Mouse (Mus musculus): ENCODE measurements around the gene Fgfr2. TPM values are rescaled to one million over a fixed set of nuclear protein-coding genes. Genes with fewer than 3 reads are reported as not detected.
"Not testable (repeated sequence)": the region's sequence is repeated elsewhere in the genome, so short reads cannot be mapped to it uniquely, and the experiment has no call there.

The Fgfr2 gene
- total RNA-seq, 2 experiments from 2014 or later, result 0.26 to 0.51 TPM

DNA sequence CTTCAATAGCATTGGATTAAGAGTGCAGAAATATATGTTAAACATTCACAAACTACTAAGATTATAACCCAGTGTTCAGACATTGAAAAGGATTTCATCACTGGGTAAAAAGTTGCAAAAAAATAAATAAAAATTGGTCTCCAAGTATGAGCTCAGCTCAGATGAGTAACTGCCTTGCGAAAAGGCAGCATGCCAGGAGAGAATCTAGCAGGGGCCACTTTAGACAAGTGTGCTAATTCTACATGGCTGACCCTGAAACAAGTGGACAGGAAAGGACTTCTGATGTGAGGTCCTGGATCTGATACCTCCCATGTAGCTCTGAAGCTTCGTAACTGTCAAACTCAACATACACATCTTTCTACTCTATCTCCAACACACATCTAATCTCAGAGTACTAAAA is 2691.0 kb downstream of the Fgfr2 start:
- ATAC-seq (ENCODE audit: poor library complexity, severe bottlenecking), result no peak

DNA sequence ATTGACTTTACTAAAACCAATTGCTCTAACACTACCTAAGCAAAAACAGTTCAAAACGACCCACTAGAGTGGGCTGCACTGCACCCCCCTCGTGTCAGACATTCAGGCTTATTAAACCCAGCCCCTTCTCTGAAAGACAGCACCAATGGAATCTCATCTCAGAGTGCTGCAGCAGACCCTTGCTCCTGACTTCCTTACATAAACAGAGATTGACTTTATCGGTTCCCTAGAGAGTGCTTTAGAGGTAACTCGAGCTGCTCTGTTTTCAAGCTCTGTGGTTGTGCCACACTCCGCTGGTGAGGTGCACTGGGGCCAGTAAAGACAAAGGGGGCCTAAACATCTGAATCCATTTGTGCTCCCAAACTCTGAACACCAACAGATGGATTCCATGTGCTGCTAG is 2696.6 kb downstream of the Fgfr2 start:
- no peak for ATAC-seq (ENCODE audit: poor library complexity, severe bottlenecking)

DNA sequence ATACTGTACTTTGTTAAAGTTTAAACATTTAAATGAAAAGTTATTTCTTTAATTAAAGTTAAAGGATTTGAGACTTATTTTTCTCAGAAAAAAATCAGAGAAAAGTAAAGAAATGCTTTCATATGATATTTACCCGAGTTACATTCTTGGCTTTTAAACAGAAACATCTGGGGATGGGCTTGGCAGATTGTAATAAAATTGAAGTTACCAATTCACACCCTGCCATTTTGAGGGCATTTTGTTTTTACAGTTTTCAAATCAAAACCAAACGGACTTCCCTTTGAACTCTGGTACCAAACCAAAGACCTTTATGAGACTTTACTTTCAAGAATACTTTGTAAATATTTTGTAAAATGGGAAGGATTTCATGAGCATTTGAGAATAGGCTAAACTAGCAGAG is 2697.2 kb downstream of the Fgfr2 start:
- ATAC-seq (ENCODE audit: poor library complexity, severe bottlenecking), result no peak

DNA sequence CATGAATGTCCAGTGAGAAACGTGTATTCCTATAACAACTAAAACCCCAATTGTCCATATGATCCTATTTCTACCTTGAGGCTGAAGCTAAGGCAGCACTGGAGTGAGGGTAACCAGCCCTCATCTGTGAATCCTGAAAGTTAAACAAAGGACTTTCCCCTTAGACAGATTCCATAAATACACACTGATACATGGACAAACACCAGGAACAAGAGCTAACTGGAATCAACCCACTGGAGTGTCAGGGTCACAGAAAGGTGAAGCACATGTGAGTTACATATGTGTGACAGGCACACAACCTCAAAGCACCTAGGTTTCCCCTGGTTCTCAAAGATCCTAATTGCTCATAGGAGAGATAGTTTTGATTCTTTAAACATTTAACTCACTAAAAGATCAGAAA is 2703.2 kb downstream of the Fgfr2 start:
- no peak for ATAC-seq (ENCODE audit: poor library complexity, severe bottlenecking)

DNA sequence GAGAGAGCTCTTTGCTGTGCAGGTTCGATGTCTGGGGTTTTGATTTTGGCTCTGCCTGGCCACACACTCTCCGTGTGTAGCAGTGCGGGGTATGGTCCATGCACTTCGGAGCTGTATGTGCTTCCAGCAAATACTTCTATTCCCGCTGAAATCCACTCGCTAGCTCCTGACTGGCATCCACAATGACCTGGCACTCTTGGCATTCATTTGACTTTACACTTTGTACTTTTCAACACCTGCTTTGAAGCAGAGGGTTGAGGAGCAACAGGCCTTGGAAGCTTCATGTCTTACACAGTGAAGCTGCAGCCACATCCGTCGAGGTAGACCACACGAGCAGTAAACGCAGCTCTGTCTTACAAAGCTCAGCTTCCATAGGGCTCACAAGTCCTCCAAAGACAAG is 2715.5 kb downstream of the Fgfr2 start:
- ATAC-seq (ENCODE audit: poor library complexity, severe bottlenecking), result no peak

DNA sequence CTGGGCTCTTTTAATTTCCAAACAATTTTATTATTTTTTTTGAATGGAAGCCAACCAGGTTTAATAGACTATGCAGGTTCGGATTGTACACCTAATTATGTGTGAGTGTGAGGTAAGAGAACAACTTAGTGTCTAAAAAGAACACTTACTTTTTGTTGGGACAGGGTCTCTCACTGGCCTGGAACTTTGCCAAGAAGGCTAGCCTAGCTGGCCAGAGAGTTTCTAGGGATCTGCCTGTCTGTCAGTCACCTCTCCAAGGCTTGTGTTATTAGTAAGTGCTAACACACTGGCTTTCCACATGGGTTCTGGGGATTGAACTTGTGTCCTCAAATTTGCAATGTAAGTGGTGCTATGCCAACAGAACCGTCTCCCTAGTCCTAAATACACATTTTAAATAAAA is 2719.8 kb downstream of the Fgfr2 start:
- no peak for ATAC-seq (ENCODE audit: poor library complexity, severe bottlenecking)

DNA sequence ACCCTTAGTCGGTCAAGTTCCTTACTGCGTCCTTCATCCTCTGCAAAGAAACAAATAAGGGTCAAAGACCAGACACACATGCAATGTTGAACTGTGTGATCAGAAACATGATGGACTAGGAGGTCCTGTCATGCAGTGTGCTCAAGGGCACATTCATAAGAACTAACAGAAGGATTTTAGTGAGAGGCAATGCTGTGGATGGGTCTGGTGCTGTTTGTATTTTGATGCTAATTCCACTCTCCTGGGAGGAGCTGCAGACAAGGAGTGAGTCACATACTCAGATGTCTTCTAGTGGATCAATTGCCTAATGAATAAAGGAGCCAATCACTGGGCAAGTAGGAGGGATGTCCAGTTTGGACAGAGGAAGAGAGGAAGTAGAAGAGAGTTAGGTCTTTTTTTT is 2728.5 kb downstream of the Fgfr2 start:
- no peak for ATAC-seq (ENCODE audit: poor library complexity, severe bottlenecking)

DNA sequence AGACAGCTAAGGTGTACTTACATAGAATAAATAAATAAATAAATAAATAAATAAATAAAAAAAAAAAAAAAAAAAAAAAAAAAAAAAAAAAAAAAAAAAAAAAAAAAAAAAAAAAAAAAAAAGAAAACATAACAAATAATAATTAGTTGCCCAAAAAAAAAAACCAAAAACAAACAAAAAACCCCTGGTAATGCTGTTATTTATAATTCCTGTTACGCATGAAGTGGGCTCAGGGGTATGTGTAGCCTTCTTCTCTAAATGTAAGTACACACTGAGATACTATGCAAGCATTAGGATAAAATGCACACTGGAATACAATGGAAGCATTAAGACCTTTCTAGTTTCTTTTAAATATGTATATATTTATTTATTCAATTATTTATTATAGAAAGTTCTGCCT is 2733.1 kb downstream of the Fgfr2 start:
- not testable (repeated sequence) for ATAC-seq (ENCODE audit: poor library complexity, severe bottlenecking)

DNA sequence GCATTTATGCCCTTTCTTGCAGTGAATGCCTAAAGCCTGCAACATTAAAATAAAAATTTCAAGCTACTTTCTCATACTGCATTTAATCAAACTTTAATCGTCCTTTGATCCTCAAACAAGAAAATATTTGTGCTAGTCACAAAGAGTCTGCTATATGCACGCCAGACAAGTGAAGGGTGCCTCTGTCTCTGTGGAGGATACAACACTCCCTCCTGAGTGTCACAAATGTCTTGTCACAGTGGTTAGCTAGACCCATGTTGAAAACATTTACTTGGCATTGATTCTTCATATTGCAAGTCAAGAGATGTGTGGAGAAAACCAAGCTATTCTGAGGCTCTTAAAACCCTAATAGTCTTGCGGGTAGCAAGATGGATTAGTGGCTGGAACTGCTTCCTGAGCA is 2736.8 kb downstream of the Fgfr2 start:
- no peak for ATAC-seq (ENCODE audit: poor library complexity, severe bottlenecking)

DNA sequence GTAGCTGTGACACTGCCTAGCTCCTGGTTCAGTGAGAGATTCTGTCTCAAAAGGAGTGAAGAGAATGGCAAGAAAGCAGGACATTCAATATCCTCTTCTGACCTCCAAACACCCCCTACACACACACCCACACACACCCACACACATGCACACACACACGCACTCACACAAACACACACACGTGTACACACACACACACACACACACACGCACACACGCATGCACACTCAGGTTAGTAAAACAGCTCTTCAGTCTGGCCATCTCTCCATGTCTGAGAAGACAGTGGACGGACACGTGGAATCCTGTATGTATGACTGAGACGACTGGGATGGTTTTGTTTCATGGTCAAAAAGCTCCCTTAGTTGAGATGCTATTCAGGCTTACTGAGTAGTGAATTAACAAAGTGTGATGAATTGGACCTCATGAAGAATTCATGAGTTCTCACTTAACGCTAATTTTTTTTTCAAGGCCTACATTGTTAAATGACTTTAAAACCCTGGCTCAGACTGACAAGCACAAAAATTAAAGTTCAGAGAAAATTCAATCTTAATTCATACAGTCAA is 2737.3 kb downstream of the Fgfr2 start:
- ATAC-seq (ENCODE audit: poor library complexity, severe bottlenecking), result no peak

DNA sequence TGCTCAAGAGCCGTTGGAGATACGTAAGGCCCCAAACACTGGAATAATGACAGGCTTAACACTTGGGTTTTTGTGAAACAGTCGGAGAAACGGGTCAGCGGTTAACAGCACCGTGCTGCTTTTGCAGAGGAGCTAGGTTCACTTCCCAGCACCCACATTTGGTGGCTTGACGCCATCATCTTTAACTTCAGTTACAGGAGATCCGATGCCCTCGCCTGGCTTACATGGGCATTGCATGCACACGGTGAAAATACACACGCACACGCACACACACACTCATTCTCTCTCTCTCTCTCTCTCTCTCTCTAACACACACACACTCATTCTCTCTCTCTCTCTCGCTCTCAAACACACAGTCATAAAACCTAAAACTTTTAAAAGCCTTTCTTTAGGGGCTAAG is 2741.0 kb downstream of the Fgfr2 start:
- no peak for ATAC-seq (ENCODE audit: poor library complexity, severe bottlenecking)

DNA sequence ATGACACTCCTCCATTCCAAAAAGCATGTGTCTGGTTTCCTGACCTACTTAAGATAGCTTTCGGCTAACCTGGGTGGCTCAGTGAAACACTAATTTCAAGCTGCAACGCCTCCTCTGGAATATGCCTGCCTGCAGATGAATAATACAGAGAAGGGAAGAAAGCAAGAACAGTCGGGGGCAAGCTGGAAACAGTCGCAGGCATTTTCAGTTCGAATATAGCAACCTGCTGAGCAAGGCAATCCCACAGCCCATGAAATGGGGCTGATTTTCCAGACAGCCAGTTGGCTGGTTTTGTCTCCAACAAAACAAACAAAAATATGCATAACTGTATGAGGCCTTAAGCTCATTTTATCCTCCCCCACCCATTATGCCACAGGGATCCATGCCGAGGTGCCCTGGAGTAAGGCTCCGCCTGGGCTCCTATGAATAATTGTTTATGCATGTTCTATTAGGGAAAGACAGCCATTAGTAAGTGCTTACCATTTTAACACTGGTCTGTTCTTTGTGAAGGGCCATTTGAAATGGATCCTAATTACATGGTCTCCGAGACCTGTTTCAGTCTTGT is 2741.7 kb downstream of the Fgfr2 start:
- no peak for ATAC-seq (ENCODE audit: poor library complexity, severe bottlenecking)

DNA sequence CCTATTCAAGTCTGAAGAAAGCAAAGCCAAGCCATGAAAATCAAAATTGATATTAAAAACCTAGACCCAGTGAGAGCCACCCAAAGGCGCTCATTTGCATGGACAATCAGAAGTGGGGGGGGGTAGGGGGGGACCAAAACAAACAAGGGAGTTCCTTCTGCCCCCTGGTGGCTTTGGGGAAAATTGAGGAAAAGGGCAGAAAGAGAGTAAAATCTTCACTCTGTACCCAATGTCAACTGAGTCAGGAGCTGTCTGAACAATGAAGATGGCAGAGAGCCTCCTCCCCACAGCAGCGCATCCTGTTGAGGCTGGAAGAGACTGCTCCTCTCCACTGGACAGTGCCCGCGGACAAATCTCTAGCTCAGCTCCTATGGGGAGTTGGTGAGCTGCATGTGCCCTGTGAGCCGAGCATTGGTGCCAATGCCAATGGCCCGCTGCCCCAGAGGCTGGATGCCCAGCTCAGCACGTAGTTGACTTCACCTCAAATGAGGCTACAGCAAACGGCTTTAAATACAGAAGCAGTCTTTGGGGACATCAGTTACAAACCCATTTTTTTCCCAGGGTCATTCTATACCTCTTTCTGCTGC is 2742.3 kb downstream of the Fgfr2 start:
- no peak for ATAC-seq (ENCODE audit: poor library complexity, severe bottlenecking)

DNA sequence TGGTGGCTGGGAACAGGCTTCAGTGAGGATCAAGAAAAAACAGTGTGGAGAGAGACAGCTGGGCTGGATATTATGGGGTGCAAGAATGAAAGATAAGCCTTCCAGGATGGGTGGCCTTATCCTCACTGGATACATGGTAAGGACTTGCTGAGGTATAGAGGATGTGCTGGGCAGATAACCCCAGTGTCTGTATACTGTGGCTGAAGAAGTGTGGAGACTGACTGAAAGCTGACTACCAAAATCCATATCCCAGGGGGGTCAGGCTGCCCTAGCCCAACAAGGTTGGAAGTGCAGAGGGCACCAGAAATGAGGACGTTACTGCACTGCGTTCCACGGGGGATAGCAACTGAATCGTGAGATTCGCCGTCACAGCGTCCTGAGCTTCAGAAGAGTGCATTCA is 2742.8 kb downstream of the Fgfr2 start:
- no peak for ATAC-seq (ENCODE audit: poor library complexity, severe bottlenecking)

DNA sequence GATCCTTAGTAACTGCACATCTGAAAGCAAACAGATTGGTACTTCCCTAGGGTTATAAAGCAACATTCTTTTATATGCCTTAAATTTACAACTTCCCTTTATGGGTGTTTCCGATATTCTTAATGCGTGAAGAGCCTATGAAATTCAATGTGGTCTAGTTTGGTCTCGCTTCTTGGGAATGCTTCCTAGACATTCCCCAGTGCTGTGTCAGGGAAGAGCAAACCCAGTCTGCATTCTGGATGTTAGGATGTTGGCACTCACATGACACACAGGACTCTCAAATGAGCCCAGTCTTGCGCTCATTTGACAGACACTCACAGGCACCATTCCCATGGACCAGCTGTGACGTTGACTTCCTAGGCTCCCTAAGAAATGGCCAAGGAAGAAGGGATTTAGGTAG is 2743.3 kb downstream of the Fgfr2 start:
- ATAC-seq (ENCODE audit: poor library complexity, severe bottlenecking), result no peak

DNA sequence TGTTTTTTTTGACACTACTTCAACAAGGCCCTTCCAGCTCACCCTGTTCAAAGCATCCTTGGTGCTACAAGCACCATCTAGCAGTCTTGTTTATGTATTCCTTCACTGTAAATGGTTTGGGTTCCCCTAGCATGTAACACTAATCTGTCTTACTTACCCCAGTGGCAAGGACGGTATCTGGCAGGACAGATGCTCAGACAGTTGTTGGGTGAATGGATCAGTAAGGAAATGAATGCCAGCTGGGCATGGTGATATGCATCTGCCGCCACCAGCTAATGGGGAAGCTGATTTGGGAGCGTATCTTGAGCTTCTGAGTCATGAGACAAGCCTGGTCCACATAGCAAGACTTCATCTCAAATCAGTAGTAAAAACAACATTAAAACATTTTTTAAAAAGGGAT is 2744.8 kb downstream of the Fgfr2 start:
- ATAC-seq (ENCODE audit: poor library complexity, severe bottlenecking), result no peak

DNA sequence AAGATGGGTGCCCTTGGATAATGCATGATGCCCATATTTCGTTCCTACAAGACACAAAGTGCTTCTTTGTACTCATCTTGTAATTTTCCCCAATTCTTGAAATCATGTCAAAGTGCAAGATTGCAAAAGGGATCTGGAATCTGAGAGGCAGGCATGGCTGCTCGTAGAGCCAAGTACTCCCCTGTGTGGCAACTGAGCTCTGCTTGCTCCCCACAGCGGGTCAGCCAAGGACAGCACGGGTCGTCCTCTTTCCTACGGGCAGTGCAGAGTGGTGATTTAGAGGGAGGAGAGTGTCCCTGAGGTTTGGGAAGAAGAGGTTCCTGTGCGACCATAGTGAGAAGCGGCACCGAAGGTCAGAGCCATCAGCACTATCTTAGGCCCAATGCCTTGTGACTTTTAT is 2748.8 kb downstream of the Fgfr2 start:
- no peak for ATAC-seq (ENCODE audit: poor library complexity, severe bottlenecking)

DNA sequence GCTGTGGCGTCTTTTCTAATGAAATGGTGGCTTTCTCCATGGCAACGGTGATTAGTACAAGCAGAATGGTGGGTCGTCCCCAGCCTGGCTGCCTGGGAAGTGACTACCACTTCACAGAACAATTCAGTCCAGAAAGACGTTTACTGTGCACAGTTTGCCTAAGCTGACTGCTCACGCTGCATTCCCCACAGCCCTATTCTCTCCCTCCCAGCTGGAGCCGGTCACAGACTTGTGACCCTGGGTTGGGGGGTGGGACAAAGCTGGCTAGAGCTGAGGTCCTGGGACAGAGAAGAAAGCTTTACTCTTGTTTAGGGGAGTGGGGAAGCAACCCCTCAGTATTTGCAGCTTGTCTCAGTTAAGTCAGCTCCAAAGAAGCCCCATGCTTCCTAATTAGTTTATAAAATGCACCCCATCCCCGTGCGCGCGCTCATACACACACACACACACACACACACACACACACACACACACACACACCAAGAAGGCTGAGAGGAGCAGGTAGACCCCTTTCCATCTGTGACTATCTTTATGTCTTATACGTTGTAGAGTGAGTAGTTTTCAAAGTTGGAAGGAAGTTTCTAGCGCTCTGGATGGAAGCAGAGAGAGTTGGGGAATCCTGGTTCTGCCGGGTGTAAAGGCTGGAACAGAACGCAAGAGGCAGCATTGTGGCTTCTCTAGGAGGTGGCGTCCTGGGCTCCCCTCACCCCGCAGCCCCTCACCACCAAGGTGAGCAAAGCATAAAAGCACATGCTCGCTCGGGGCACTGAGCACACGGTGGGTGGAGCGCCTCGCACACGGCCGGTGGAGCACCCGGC is 2754.1 kb downstream of the Fgfr2 start:
- no peak for ATAC-seq (ENCODE audit: poor library complexity, severe bottlenecking)

DNA sequence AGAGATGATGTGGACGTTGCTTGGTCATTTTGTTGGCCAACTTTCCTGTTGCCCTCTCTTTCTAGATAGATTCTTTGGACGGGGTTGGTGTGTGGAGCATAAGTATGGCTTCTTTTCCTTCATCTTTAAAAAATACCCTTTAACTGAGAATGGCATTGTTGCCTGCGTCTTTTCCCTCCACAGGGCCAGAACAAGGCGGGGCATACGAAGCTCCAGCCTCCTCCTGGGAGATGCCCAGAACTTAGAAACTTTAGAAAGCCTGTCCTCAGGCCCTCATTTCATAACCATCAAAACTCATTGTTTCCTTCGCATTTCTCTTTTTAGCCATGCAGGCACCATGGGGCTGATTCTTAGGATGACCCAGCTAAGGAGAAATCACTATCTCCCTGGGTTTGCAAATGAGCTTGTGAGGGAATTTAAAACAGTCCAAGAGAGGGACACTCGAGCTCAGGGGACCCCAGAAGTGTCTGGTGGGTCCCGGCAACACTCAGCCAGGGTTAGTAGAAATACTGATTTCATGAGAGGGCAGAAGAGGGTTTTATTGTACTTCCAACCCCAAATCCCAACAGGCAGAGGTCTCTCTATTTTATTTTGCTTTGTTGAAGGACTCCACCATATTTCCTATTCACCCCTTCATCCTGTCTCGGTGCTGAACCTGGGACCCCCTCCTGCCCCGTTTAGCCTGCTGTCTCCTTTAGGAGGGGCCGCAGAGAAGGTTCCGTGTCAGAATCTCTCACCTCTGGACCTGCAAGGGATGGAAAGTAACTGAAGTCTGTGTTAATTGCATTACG is 2754.9 kb downstream of the Fgfr2 start:
- no peak for ATAC-seq (ENCODE audit: poor library complexity, severe bottlenecking)

DNA sequence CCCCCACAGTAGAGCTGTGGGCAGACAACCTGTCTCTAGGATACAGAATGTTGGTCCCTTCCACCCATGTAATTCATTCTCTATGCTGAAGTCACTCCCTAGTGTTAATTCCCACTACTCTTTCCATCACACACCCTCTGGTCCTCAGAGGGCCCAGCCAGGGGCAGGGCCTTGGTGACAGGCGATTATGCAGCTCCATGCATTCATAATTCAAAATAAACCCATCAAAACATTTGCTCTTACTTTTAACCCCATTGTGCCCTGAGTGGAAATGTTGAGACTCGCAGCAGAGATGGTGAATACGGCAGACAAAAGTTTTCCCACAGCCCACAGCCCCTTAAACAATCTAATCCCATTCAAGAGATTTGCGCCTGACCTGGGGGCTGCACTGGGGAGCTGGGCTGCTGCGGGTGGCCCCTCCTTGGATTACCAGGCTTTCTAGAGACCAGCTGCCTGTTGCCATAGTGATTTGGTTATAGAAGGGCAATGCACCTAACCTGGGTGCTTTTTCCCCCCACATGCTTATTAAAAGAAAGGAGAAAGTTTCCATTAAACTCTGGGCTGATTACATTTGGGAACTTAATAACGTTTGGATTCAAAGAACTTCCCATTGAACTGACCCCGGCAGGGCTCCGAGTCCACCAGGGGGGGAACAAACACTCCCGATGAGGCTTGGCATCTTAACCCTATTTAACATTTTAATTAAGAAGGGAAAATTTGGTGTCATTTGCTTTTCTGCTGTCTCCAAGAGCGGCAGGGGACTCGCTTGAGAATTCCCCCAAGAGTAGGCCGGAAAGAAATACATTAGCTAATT is 2755.7 kb downstream of the Fgfr2 start:
- ATAC-seq (ENCODE audit: poor library complexity, severe bottlenecking), result no peak
